Mouse (Mus musculus): ENCODE data around the gene Nexmif. TPM values are rescaled to one million over a fixed set of nuclear protein-coding genes. Genes with fewer than 3 reads are reported as not detected.
"Not testable (repeated sequence)": the region's sequence is repeated elsewhere in the genome, so short reads cannot be mapped to it uniquely, and the experiment has no call there.

Gene Nexmif
- total RNA-seq (2021) = under 1 TPM in 1 of 2 experiments, not detected in 1; 0.02 TPM
- long read RNA-seq, experiment 1 = 0 reads
- long read RNA-seq, experiment 2 = 0 reads

GRCm38 (mm10) chrX:104200736-104201591 is at the start of gene Nexmif:
Gene Nexmif, minus strand, starts transcription at chrX:104201185.
- peak; percentile 0 for DNase-seq (ENCODE audit: low spot score)

DNA sequence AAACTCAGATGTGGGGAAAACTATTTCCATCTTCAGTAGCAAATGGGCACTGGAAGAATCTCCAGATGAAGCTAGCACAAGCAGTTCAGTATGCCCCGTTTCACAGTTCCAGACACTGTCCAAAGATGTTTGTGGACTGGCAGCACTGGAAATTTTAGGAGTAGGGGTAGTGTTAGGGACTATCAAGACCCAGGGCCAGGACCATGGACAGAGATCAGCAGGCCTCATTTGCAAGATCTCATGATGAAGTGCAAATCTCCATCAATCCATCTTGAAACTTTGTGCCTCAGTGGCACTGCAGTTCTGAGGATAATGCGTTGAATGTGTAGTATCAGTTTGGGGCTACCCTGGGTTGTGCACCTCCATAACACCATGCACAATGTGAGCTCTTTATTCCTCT is 7.7 kb upstream of the Nexmif start:
- DNase-seq (ENCODE audit: low spot score) = no peak

- no peak for DNase-seq (ENCODE audit: low spot score)
These were observed 681 bp upstream of the Nexmif start for GRCm38 (mm10) chrX:104201592-104202139.

DNA sequence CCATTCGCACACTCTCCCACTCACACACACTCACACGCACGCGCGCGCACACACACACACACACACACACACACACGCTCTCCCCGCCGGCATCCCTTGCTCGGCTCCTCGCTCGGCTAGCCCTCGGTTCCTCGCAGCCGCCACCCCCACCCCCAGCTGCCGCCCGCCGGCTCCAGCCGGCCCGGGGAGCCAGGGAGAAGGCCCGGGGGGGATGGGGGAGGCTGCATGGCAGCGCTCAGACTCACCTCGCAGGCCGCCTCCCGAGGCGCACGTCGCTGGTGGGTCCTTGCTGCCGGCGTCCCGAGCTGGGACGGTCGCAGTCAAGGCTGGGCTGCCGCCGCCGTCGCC is 623 bp downstream of the Nexmif start:
- DNase-seq (ENCODE audit: low spot score) = no peak

- DNase-seq (ENCODE audit: low spot score) = peak; percentile 0
These were observed 1.2 kb downstream of the Nexmif start for GRCm38 (mm10) chrX:104199611-104200387.

- no peak for DNase-seq (ENCODE audit: low spot score)
These were observed 1.9 kb downstream of the Nexmif start for GRCm38 (mm10) chrX:104199070-104199469.

GRCm38 (mm10) chrX:104196561-104196960 is 4.4 kb downstream of the Nexmif start:
- DNase-seq (ENCODE audit: low spot score) = no peak

- DNase-seq (ENCODE audit: low spot score) = peak; percentile 15
These were observed 21.7 kb downstream of the Nexmif start for GRCm38 (mm10) chrX:104179257-104179656.

DNA sequence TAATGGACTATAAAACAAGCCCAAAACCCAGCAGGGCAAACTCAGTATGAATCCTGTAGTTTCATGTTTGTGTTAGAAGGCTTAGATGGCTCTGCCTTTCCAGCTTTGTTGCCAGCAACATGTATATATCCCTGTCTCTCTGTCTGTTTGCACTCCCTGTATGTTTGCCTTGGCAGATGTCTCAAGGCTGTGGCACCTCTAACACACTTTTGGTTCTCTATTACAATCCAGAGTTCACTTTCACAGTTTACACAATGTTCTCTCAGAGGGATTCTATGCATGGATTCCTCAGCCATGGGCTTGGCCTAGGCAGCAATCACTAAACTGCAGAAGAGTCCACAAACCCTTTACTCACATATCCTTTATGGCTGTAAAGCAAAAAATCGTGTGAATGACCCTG is 50.9 kb downstream of the Nexmif start:
- no peak for DNase-seq (ENCODE audit: low spot score)

GRCm38 (mm10) chrX:104115266-104115665 is 85.7 kb downstream of the Nexmif start:
- DNase-seq (ENCODE audit: low spot score) = not testable (repeated sequence)

DNA sequence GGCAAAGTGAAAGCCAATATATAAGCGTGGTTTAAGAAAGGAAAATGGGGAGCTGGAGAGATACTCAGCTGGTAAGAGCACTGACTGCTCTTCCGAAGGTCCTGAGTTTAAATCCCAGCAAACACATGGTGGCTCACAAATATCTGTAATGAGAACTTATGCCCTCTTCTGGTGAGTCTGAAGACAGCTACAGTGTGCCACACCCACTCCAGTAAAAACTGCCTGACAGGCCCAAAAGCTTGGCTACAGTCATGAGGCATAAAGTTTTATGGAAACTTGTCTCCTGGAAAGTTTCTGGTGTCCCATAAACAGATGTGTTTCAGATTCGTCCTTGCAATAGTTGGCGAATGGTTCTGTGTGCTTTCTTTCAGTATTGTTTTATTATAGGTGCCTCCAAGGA is 86.4 kb downstream of the Nexmif start:
- no peak for DNase-seq (ENCODE audit: low spot score)

GRCm38 (mm10) chrX:104054848-104055247 is 146.1 kb downstream of the Nexmif start:
- no peak for DNase-seq (ENCODE audit: low spot score)

- no peak for DNase-seq (ENCODE audit: low spot score)
These were observed 160.7 kb downstream of the Nexmif start for GRCm38 (mm10) chrX:104040276-104040675.

DNA sequence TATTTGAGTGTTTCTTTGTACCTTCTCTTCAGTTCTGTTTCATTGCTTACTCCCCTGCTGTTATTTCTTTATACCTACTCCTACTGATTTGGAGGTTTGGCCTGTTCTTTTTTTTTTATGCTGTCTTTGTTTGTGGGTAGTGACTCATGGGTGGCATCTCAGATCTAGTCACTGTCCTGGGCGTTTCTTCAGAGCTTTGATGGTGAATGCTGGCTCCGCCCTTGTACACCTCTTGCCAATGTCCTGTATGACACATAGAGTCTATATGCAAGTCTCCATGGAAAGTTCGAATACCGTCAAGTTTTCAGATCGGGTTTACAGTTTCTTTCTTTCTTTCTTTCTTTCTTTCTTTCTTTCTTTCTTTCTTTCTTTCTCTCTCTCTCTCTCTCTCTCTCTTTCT is 167.1 kb downstream of the Nexmif start:
- DNase-seq (ENCODE audit: low spot score) = no peak

DNA sequence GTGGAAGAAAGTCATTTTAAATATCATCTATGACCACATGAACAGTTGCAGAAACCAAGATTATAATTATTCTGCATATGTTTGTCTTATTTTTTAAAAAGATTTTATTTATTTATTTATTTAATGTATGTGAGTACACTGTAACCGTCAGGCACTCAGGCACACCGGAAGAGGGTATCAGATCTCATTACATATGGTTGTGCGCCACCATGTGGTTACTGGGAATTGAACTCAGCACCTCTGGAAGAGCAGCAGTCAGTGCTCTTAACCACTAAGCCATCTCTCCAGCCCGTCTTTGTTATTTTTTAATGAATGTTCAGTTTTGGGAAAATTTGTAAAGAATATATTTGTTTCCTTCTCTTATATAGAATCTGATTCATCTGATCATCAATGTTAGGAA is 168.2 kb downstream of the Nexmif start:
- DNase-seq (ENCODE audit: low spot score) = no peak

Small RNA genes lying within 50 kb of the gene (microRNA-seq; reads per million reads assigned to microRNA genes)
- gene Gm24993 = not detected
- 6.8 reads per million, percentile 17 among the genes with 10 or more reads in this experiment for gene Mir672

Other genes starting within 250 kb of the Nexmif start
- gene Rlim, start 219.9 kb downstream of the Nexmif start, total RNA-seq (2021) = 10 to 100 TPM; 16.9 to 20.3 TPM
- gene Abcb7, start 212.7 kb upstream of the Nexmif start, total RNA-seq (2021) = 10 to 100 TPM; 40.3 to 41.7 TPM